Mouse (Mus musculus) forebrain, postnatal 0 days (tissue): ENCODE measurements around the gene Prdm1. TPM values are rescaled to one million over a fixed set of nuclear protein-coding genes. Genes with fewer than 3 reads are reported as not detected.
A peak's percentile ranks its signal among the peaks of the same experiment; 100 is the strongest.

Experiments
- ATAC-seq: fragments of 200-750 bp; cut with Nextera tagmentation; 2 replicates; pipeline ENCODE4 v1.8.0; 2017; ENCODE audit warnings: mild to moderate bottlenecking, moderate library complexity
- DNase-seq: peaks from one replicate; pipeline ENCODE4 v3.0.0-alpha.2; 2015
- H3K27ac ChIP-seq: fragments of 300-500 bp; sonication (generic); 2 replicates; pipeline ENCODE4 v1.5.1; 2014; ENCODE audit warnings: low read depth, mild to moderate bottlenecking, antibody characterized with exemption, low read length, moderate library complexity, mixed read lengths
- H3K27me3 ChIP-seq: fragments of 300-500 bp; sonication (generic); 2 replicates; pipeline ENCODE4 v1.6.1; 2014; ENCODE audit warnings: mild to moderate bottlenecking, low read length, mixed read lengths; ENCODE audit not compliant: insufficient read depth
- H3K36me3 ChIP-seq: fragments of 300-500 bp; sonication (generic); 2 replicates; pipeline ENCODE4 v1.6.1; 2014; ENCODE audit warnings: mild to moderate bottlenecking, moderate library complexity; ENCODE audit not compliant: insufficient read depth
- H3K4me1 ChIP-seq: fragments of 300-500 bp; sonication (generic); 2 replicates; pipeline ENCODE4 v1.6.1; 2014; ENCODE audit warnings: antibody characterized with exemption; ENCODE audit not compliant: insufficient read depth
- H3K4me2 ChIP-seq: fragments of 300-500 bp; sonication (generic); 2 replicates; pipeline ENCODE4 v1.6.1; 2014; ENCODE audit warnings: low read depth, mild to moderate bottlenecking, moderate library complexity
- H3K4me3 ChIP-seq: fragments of 300-500 bp; sonication (generic); 2 replicates; pipeline ENCODE4 v1.5.1; 2014; ENCODE audit warnings: low read depth, low read length, mixed read lengths
- H3K9ac ChIP-seq: fragments of 300-500 bp; sonication (generic); 2 replicates; pipeline ENCODE4 v1.6.1; 2014; ENCODE audit warnings: mild to moderate bottlenecking
- H3K9me3 ChIP-seq: fragments of 300-500 bp; sonication (generic); 2 replicates; pipeline ENCODE4 v1.6.1; 2016; ENCODE audit warnings: low read length
- CTCF ChIP-seq: sonication (generic); IDR thresholded peaks from 2 replicates; pipeline ENCODE4 v1.5.1; 2016; ENCODE audit warnings: antibody characterized with exemption, control low read depth, low read depth
- WGBS: fragments of 180-500 bp; shearing (Covaris S2); extraction: QIAGEN DNeasy Blood & Tissue Kit; methylation state at CpG from one replicate; pipeline ENCODE4 v1.1.7; 2014; 5-methylcytosine and 5-hydroxymethylcytosine counted together
- polyA plus RNA-seq: library from polyadenylated mRNA; unstranded; fragments of >200 nt; fragmentation: Nextera tagmentation; extraction: Ambion mirVana; gene quantifications from 2 replicates; pipeline ENCODE4 v1.2.1, GENCODE M21; 2015
- total RNA-seq: library from RNA; depleted of rRNA; stranded (reverse); fragments of >200 nt; gene quantifications from 2 replicates; pipeline ENCODE4 v1.2.3, GENCODE M21; 2014

Prdm1 gene
- total and polyA plus RNA-seq, 2 experiments from 2014 or later: 0.25 to 0.71 TPM

GRCm38 (mm10) chr10:44493818-44494492 is 34.3 kb downstream of the Prdm1 start:
- 67% methylated on average over 15 of the region's 15 CpGs for WGBS
- Histone ChIP-seq H3K9ac (no peak overlapping the region), H3K27ac (no peak overlapping the region), H3K4me3 (no peak overlapping the region), H3K36me3 (no peaks in the 10 kb centered on the region), H3K27me3 (peaks cover 5% of the 10 kb centered on the region), H3K9me3 (no peaks in the 10 kb centered on the region), H3K4me2 (no peak overlapping the region), H3K4me1 (no peaks in the 10 kb centered on the region)
- DNase-seq (no peak), ATAC-seq (no peak)
- no peak for TF ChIP-seq CTCF

GRCm38 (mm10) chr10:44492815-44493525 is 35.3 kb downstream of the Prdm1 start:
- no peak overlapping the region for H3K4me2 ChIP-seq
- DNase-seq (peak; percentile 33), ATAC-seq (peak; percentile 69)
- H3K36me3 ChIP-seq: no peaks in the 10 kb centered on the region
- H3K4me3 ChIP-seq: no peak overlapping the region
- peaks cover 5% of the 10 kb centered on the region for H3K27me3 ChIP-seq
- no peaks in the 10 kb centered on the region for H3K9me3 ChIP-seq
- no peak overlapping the region for H3K9ac ChIP-seq
- no peak for TF ChIP-seq CTCF
- H3K27ac ChIP-seq: no peak overlapping the region
- H3K4me1 ChIP-seq: no peaks in the 10 kb centered on the region
- 46% methylated on average over 8 of the region's 8 CpGs for WGBS

- Histone ChIP-seq H3K9ac (no peak overlapping the region), H3K27me3 (peaks cover 3% of the 10 kb centered on the region), H3K4me2 (no peak overlapping the region), H3K4me1 (no peaks in the 10 kb centered on the region), H3K9me3 (no peaks in the 10 kb centered on the region), H3K4me3 (no peak overlapping the region), H3K36me3 (no peaks in the 10 kb centered on the region), H3K27ac (no peak overlapping the region)
- TF ChIP-seq CTCF: no peak
- 86% methylated on average over 5 of the region's 5 CpGs for WGBS
- DNase-seq (no peak), ATAC-seq (no peak)
Observed at GRCm38 (mm10) chr10:44490899-44491422, 37.3 kb downstream of the Prdm1 start.

GRCm38 (mm10) chr10:44487132-44487531 is 41.2 kb downstream of the Prdm1 start:
- H3K4me1 ChIP-seq: no peaks in the 10 kb centered on the region
- no peaks in the 10 kb centered on the region for H3K36me3 ChIP-seq
- H3K27me3 ChIP-seq: no peaks in the 10 kb centered on the region
- H3K9me3 ChIP-seq: no peaks in the 10 kb centered on the region
- no peak overlapping the region for H3K4me3 ChIP-seq
- no peak for ATAC-seq
- 94% methylated on average over 10 of the region's 11 CpGs for WGBS
- no peak overlapping the region for H3K4me2 ChIP-seq
- no peak for TF ChIP-seq CTCF
- H3K27ac ChIP-seq: no peak overlapping the region
- DNase-seq: no peak
- no peak overlapping the region for H3K9ac ChIP-seq

GRCm38 (mm10) chr10:44484077-44484476 is 44.2 kb downstream of the Prdm1 start:
- Histone ChIP-seq H3K4me2 (no peak overlapping the region), H3K4me1 (no peaks in the 10 kb centered on the region), H3K4me3 (no peak overlapping the region), H3K27me3 (no peaks in the 10 kb centered on the region), H3K27ac (no peak overlapping the region), H3K9me3 (no peaks in the 10 kb centered on the region), H3K36me3 (no peaks in the 10 kb centered on the region), H3K9ac (no peak overlapping the region)
- no peak for ATAC-seq
- TF ChIP-seq CTCF: no peak
- no peak for DNase-seq
- 75% methylated on average over 5 of the region's 5 CpGs for WGBS

- 41% methylated on average over 6 of the region's 6 CpGs for WGBS
- Histone ChIP-seq H3K9me3 (no peaks in the 10 kb centered on the region), H3K36me3 (no peaks in the 10 kb centered on the region), H3K4me1 (no peaks in the 10 kb centered on the region), H3K9ac (no peak overlapping the region), H3K27ac (no peak overlapping the region), H3K27me3 (no peaks in the 10 kb centered on the region), H3K4me2 (no peak overlapping the region), H3K4me3 (no peak overlapping the region)
- no peak for ATAC-seq
- no peak for TF ChIP-seq CTCF
- no peak for DNase-seq
Observed at GRCm38 (mm10) chr10:44483116-44483515, 45.2 kb downstream of the Prdm1 start.

GRCm38 (mm10) chr10:44481379-44481778 is 46.9 kb downstream of the Prdm1 start:
- ATAC-seq: no peak
- H3K4me2 ChIP-seq: no peak overlapping the region
- no peaks in the 10 kb centered on the region for H3K36me3 ChIP-seq
- H3K9me3 ChIP-seq: no peaks in the 10 kb centered on the region
- no peaks in the 10 kb centered on the region for H3K4me1 ChIP-seq
- TF ChIP-seq CTCF: no peak
- H3K27ac ChIP-seq: no peak overlapping the region
- H3K27me3 ChIP-seq: peaks cover 3% of the 10 kb centered on the region; the same call in 1 of the 2 replicates
- 58% methylated on average over 5 of the region's 5 CpGs for WGBS
- H3K9ac ChIP-seq: no peak overlapping the region
- H3K4me3 ChIP-seq: no peak overlapping the region
- DNase-seq: no peak
